Mouse (Mus musculus) forebrain, embryonic 11.5 days (tissue): Measurements from ENCODE around the gene 4930522L14Rik. TPM values are rescaled to one million over a fixed set of nuclear protein-coding genes. Genes with fewer than 3 reads are reported as not detected.
A peak's percentile ranks its signal among the peaks of the same experiment; 100 is the strongest.
"Not testable (repeated sequence)": the region's sequence is repeated elsewhere in the genome, so short reads cannot be mapped to it uniquely, and the experiment has no call there.

Experiments
- ATAC-seq: fragments of 200-750 bp; cut with Nextera tagmentation; replicated peaks from 2 replicates; pipeline ENCODE4 v1.8.0; 2017; ENCODE audit warnings: moderate TSS enrichment; ENCODE audit not compliant: low FRiP score
- DNase-seq: peaks from one replicate; pipeline ENCODE4 v3.0.0-alpha.2; 2017; ENCODE audit warnings: low spot score
- H3K27ac ChIP-seq: fragments of 300-500 bp; sonication (generic); 2 replicates; pipeline ENCODE4 v1.5.1; 2014; ENCODE audit warnings: low read depth, low read length
- H3K27me3 ChIP-seq: fragments of 300-500 bp; sonication (generic); 2 replicates; pipeline ENCODE4 v1.6.1; 2014; ENCODE audit warnings: mild to moderate bottlenecking, low read length, mixed read lengths; ENCODE audit not compliant: control insufficient read depth, insufficient read depth
- H3K36me3 ChIP-seq: fragments of 300-500 bp; sonication (generic); 2 replicates; pipeline ENCODE4 v1.6.1; 2014; ENCODE audit warnings: mild to moderate bottlenecking, low read length, moderate library complexity, mixed read lengths; ENCODE audit not compliant: control insufficient read depth, insufficient read depth
- H3K4me1 ChIP-seq: fragments of 300-500 bp; sonication (generic); replicated peaks from 2 replicates; pipeline ENCODE4 v1.6.1; 2014; ENCODE audit warnings: low read length, mixed read lengths; ENCODE audit not compliant: control insufficient read depth, insufficient read depth
- H3K4me2 ChIP-seq: fragments of 300-500 bp; sonication (generic); 2 replicates; pipeline ENCODE4 v1.6.1; 2014; ENCODE audit warnings: low read depth, mild to moderate bottlenecking, low read length, moderate library complexity, mixed read lengths; ENCODE audit not compliant: severe bottlenecking
- H3K4me3 ChIP-seq: fragments of 300-500 bp; sonication (generic); 2 replicates; pipeline ENCODE4 v1.5.1; 2014; ENCODE audit warnings: low read depth, low read length
- H3K9ac ChIP-seq: fragments of 300-500 bp; sonication (generic); 2 replicates; pipeline ENCODE4 v1.6.1; 2014; ENCODE audit warnings: low read length
- H3K9me3 ChIP-seq: fragments of 300-500 bp; sonication (generic); 2 replicates; pipeline ENCODE4 v1.6.1; 2016; ENCODE audit warnings: low read length, mixed read lengths; ENCODE audit not compliant: control insufficient read depth
- WGBS: fragments of 180-500 bp; shearing (Covaris S2); extraction: QIAGEN DNeasy Blood & Tissue Kit; methylation state at CpG from one replicate; pipeline ENCODE4 v1.1.7; 2014; 5-methylcytosine and 5-hydroxymethylcytosine counted together
- polyA plus RNA-seq: library from polyadenylated mRNA; unstranded; fragments of >200 nt; fragmentation: Nextera tagmentation; extraction: Ambion mirVana; gene quantifications from 2 replicates; pipeline ENCODE4 v1.2.1, GENCODE M21; 2014

The 4930522L14Rik gene
- 8.9 and 11.2 TPM in 2 replicates for polyA plus RNA-seq

DNA sequence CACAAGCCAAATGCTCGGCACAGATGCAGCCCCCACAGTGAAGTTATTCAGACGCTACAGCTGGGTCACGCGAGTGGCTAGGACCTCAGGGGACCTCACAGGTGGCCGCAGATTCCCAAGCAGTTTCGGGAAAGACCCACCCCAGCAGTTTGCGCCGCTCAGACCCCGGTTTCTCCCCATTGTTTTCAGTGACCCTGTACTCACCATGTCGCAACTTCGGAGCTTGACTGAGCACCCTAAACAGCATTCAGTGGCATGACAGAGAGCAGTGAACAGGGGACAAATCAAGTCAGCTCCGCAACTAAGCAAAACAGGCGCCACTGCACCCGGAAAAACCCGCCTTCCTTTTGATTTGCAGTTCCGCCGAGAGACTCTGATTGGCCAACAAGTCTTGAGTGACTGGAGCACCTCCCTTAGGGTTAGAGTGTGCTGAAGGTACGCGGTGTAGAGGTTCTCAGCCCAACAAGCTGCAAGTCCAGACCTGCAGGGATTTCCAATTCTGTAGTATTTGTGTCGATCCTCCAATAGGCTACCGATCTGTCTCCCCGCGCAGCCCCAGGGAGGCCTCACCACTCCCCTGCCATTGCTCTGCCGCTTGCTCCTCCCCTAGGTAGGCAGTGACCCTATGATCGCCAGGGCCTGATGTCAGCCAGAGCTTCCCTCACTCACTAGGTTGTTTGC is at the start of gene 4930522L14Rik:
TSS of gene 4930522L14Rik (minus strand) at position 496 of the 681 bp plus-strand sequence.
- peak; percentile 65 for DNase-seq
- Histone ChIP-seq H3K9ac (peak within 1 kb of the TSS; percentile 53), H3K4me3 (peak within 1 kb of the TSS; percentile 44), H3K4me2 (peak within 1 kb of the TSS; percentile 41)
- H3K27ac ChIP-seq, H3K36me3 ChIP-seq, H3K9me3 ChIP-seq, H3K27me3 ChIP-seq, H3K4me1 ChIP-seq: not testable (repeated sequence)
- ATAC-seq: peak; percentile 98
- 0% methylated on average over 23 of the region's 25 CpGs for WGBS

DNA sequence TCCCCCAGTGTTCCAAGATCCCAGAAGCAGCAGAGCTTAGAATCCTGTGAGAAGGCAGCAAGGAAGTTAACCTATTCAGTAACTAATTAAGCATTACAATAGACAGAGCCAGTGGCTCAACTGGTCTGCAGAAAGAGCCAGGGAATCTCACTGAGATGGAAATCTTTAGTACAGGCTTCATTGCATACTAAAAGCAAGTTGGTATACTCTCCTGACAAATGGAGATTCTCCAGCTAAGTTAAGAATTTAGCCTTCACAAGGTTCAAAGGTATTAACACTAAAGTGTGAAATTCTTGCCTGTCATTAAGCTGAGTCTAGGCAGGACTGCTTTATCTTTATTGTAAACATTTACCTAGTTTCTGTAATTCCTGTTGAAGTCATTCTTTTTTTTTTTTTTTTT is 49.8 kb upstream of the 4930522L14Rik start:
- H3K4me3 ChIP-seq, H3K36me3 ChIP-seq, H3K9ac ChIP-seq, ATAC-seq, H3K27me3 ChIP-seq, H3K4me2 ChIP-seq, DNase-seq, H3K9me3 ChIP-seq, H3K4me1 ChIP-seq, H3K27ac ChIP-seq: not testable (repeated sequence)

DNA sequence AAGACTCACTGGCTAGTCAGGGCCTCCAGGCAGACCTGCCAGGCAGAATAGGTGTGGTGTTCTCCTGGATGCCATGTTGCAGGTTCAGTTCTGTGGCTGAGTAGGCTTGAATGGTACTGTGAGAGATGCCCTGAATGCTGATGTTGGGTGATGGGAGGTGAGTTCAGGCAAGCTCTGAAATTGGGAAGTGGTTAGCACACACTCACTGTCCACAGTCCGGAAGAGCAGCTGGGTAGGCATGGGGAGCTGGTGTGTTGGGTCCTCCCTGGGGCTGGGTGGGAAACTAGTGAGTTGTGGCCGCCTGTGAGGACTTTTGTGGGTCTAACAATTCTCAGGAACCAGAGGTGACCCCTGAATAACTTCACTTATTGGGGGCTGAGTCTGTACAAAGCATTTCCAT is 48.3 kb upstream of the 4930522L14Rik start:
- H3K9ac ChIP-seq, H3K4me3 ChIP-seq, H3K36me3 ChIP-seq, H3K4me1 ChIP-seq, DNase-seq, H3K9me3 ChIP-seq, H3K27ac ChIP-seq, H3K27me3 ChIP-seq, ATAC-seq, H3K4me2 ChIP-seq: not testable (repeated sequence)
- 71% methylated on average over 2 of the region's 2 CpGs for WGBS

DNA sequence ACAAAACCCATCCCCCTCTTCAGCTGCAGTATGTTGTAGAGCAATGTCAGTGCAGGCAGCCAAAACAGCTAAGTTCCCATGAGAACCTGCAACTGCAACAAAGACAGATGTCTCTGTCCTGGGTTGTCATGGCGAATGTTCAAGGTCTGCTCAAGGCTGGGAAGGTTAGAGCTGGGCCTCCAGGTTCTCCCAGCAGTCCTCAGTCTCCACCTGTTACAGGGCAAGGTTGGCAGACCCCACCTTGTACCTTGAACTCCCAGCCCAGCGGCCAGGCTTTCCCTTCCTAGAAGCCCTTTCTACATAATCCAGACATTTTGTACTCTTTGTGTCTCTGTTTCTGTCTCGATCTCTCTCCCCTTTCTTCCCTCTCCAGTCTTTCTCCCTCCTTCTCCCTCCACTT is 45.3 kb upstream of the 4930522L14Rik start:
- not testable (repeated sequence) for H3K4me3 ChIP-seq, H3K4me1 ChIP-seq, ATAC-seq, H3K27ac ChIP-seq, H3K9ac ChIP-seq, H3K27me3 ChIP-seq, DNase-seq, H3K4me2 ChIP-seq, H3K9me3 ChIP-seq, H3K36me3 ChIP-seq
- whole genome bisulfite sequencing: 86% methylated on average over 3 of the region's 3 CpGs

DNA sequence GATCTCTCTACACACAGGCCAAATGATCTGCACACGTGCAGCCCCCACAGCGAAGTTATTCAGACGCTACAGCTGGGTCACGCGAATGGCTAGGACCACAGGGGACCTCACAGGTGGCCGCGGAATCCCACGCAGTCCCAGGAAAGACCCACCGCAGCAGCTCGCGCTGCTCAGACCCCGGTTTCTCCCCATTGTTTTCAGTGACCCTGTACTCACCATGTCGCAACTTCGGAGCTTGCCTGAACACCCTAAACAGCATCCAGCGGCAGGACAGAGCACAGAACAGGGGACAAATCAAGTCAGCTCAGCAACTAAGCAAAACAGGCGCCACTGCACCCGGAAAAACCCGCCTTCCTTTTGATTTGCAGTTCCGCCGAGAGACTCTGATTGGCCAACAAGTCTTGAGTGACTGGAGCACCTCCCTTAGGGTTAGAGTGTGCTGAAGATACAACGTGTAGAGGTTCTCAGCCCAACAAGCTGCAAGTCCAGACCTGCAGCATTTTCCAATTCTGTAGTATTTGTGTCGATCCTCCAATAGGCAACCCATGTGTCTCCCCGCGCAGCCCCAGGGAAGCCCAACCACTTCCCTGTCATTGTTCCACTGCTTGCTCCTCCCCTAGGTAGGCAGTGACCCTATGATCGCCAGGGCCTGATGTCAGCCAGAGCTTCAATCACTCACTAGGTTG is 44.4 kb upstream of the 4930522L14Rik start:
- H3K4me1 ChIP-seq, H3K36me3 ChIP-seq, H3K27ac ChIP-seq, H3K9me3 ChIP-seq, H3K27me3 ChIP-seq: not testable (repeated sequence)
- peak; percentile 67 for DNase-seq
- peak; percentile 98 for ATAC-seq
- peak overlapping the region; percentile 52 for H3K4me3 ChIP-seq
- H3K4me2 ChIP-seq: peak overlapping the region; percentile 57
- H3K9ac ChIP-seq: peak overlapping the region; percentile 65
- 2% methylated on average over 25 of the region's 25 CpGs for WGBS

DNA sequence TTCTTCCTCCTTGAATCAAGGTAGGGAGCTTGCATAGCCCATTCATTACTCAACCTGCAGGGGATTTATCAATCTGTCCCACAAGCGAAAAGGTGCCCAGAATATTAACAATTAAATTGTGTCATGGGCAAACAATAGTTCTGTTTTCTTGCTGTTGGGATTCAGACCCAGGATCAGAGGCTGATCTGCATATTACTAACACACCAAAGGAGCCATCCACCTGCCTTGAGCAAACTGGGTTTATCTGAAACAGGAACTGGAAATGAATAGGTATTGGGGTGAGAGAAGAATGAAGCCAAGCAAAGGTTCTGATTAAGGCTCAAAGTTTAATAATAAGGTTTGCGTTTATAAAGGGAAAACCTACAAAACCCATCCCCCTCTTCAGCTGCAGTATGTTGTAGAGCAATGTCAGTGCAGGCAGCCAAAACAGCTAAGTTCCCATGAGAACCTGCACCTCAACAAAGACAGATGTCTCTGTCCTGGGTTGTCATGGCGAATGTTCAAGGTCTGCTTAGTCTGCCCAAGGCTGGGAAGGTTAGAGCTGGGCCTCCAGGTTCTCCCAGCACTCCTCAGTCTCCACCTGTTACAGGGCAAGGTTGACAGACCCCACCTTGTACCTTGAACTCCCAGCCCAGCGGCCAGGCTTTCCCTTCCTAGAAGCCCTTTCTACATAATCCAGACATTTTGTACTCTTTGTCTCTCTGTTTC is 541 bp upstream of the 4930522L14Rik start:
- peak overlapping the region; percentile 44; the same call in 1 of the 2 replicates for H3K4me3 ChIP-seq
- not testable (repeated sequence) for DNase-seq

DNA sequence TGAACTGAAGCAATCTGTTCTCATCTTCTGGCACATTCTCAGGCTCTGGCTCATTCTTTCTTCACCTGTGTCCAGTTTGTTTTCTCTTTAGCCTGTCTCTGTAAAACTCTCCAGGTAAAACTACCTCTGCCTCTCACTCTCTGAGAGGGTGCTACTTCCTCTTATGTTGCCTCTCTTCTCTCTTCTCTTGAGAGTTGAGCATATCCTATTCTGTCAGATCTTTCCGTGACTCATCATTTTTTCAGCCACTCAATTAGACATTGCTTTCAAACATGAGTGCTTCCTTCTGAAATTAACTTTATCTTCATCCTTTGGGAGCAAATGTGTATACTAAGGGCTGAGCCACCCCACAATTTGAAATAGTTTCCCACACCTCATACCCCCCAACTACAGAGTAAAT is 6.6 kb downstream of the 4930522L14Rik start:
- not testable (repeated sequence) for H3K9me3 ChIP-seq, ATAC-seq, H3K4me3 ChIP-seq, H3K4me2 ChIP-seq, H3K9ac ChIP-seq, H3K27ac ChIP-seq, H3K36me3 ChIP-seq, H3K4me1 ChIP-seq, DNase-seq, H3K27me3 ChIP-seq
- WGBS: 97% methylated on average over 1 of the region's 1 CpGs

More for the DNA sequence above, 541 bp upstream of the 4930522L14Rik start:
- H3K27me3 ChIP-seq, H3K27ac ChIP-seq, ATAC-seq, H3K9me3 ChIP-seq, H3K4me1 ChIP-seq, H3K36me3 ChIP-seq, H3K9ac ChIP-seq: not testable (repeated sequence)
- H3K4me2 ChIP-seq: 0 out of 2 replicates have a peak overlapping the region, but pooled peaks have one; percentile 26
- 58% methylated on average over 4 of the region's 4 CpGs for WGBS

DNA sequence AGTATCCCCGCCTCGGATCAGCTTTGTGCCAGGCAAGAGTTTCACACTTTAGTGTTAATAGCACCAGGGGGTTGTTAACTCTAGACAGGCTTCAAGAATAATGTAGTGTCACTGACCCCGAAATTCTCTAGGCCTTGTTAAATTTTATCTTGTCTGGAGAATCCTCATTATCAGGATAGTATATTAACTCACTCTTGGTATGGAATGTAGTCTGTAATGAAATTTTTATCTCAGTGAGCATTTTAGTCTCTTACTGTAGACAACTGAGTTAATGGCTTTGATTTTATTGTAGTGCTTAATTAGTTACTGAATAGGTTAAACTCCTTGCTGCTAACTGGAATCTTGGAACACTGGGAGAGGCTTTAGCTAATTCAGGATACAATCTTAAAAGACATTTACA is 34.3 kb downstream of the 4930522L14Rik start:
- H3K4me1 ChIP-seq, H3K9me3 ChIP-seq, H3K27ac ChIP-seq, H3K9ac ChIP-seq, ATAC-seq, H3K27me3 ChIP-seq, H3K4me2 ChIP-seq, DNase-seq, H3K4me3 ChIP-seq, H3K36me3 ChIP-seq: not testable (repeated sequence)
- 90% methylated on average over 3 of the region's 3 CpGs for WGBS
